Mouse (Mus musculus) Patski (cell line): Measurements from ENCODE around the gene Sarm1. TPM values are rescaled to one million over a fixed set of nuclear protein-coding genes. Genes with fewer than 3 reads are reported as not detected.

Experiments used
- ATAC-seq: fragments of 100-300 bp; one replicate; pipeline ENCODE4 v1.8.0; 2021
- CTCF ChIA-PET: fragments of 350-600 bp; sonication (Branson Sonifier 250); formaldehyde crosslinking; loops from one replicate; lab custom pipeline; 2022; ENCODE audit warnings: inconsistent platforms; lab: Charles Lee
- POLR2A ChIA-PET: fragments of 350-600 bp; sonication (Branson Sonifier 250); formaldehyde crosslinking; loops from one replicate; lab custom pipeline; 2022; ENCODE audit warnings: antibody characterized with exemption, inconsistent platforms; lab: Charles Lee
- DNase-seq: peaks from one replicate; pipeline ENCODE4 v3.0.0-alpha.2; 2011; ENCODE audit warnings: low read depth, low spot score
- H3K27me3 ChIP-seq: fragments of 371-371 bp; one replicate; pipeline ENCODE4 v1.5.1; 2021
- CTCF ChIP-seq: fragments of 100-300 bp; IDR thresholded peaks from one replicate; pipeline ENCODE4 v1.5.1; 2021
- in situ Hi-C: fragments of 300-500 bp; cut with MboI; formaldehyde crosslinking; loops from 3 replicates; pipeline ENCODE4 v1.11.1; 2018; ENCODE audit warnings: low pct_unique_long_range_greater_than_20kb, mixed read lengths
- polyA plus RNA-seq: library from polyadenylated mRNA; unstranded; gene quantifications from one replicate; pipeline ENCODE4 v1.2.3, GENCODE M21; 2021

Sarm1 gene
- polyA plus RNA-seq, 1 experiment from 2014 or later: 1.4 TPM

GRCm38 (mm10) chr11:78465568-78466180, 31.9 kb downstream of the Sarm1 start, which contains the start of gene Slc46a1:
Gene Slc46a1 (plus strand): TSS chr11:78465697.
- H3K27me3 ChIP-seq: no peaks in the 10 kb centered on the region
- CTCF ChIA-PET: interaction anchor here (0.9 to 1.7 kb wide), 4 partner anchors 10 to 23 kb away, joined by 3 to 8 read pairs (median 4); no protein-coding TSS in a partner anchor
- ATAC-seq (peak; percentile 76), DNase-seq (no peak)
- in situ Hi-C loops: no loop called here
- no peak for TF ChIP-seq CTCF
- POLR2A ChIA-PET: interaction anchor here (1.1 to 1.2 kb wide), 3 partner anchors 10 to 37 kb away, joined by 3 to 5 read pairs (median 5); partner anchors contain the start of genes Sarm1 and Sebox

DNA sequence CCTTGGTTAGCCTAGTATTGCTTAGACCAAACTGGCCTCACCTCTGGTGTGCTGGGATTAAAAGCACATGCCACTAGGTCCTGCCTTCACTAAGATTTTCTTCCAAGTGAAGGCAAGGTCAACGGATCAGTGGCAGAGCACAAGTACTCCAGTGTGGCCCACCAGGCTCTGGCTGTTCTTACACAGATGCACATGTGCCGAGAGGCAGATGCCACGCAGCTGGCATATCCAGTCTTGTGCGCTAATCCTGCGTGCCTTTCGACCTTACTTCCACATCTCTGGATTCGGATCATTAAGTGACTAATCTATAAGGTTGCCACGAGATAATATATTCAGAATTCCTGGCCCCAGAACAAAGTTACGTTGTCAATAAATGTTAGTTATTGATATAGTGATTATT, 32.4 kb downstream of the Sarm1 start:
- CTCF ChIA-PET: interaction anchor here (0.9 to 1.7 kb wide), 5 partner anchors 9 to 23 kb away, joined by 3 to 9 read pairs (median 5); no protein-coding TSS in a partner anchor
- DNase-seq (no peak), ATAC-seq (no peak)
- no peak for TF ChIP-seq CTCF
- H3K27me3 ChIP-seq: peaks cover 3% of the 10 kb centered on the region
- POLR2A ChIA-PET: interaction anchor here (1.1 to 1.2 kb wide), 3 partner anchors 9 to 38 kb away, joined by 3 to 5 read pairs (median 5); partner anchors contain the start of genes Sarm1 and Sebox
- in situ Hi-C loops: no loop called here

- ChIA-PET CTCF (interaction anchor here (0.9 to 1.7 kb wide), 3 partner anchors 8 to 15 kb away, joined by 3 to 9 read pairs (median 3); no protein-coding TSS in a partner anchor), POLR2A (no interaction called here)
Observed at GRCm38 (mm10) chr11:78463286-78464036, 34.1 kb downstream of the Sarm1 start.

GRCm38 (mm10) chr11:78462669-78463068, 34.9 kb downstream of the Sarm1 start:
- ChIA-PET POLR2A (no interaction called here), CTCF (interaction anchor here (1.1 to 1.3 kb wide), 2 partner anchors 9 to 14 kb away, joined by 3 to 4 read pairs; no protein-coding TSS in a partner anchor)
- DNase-seq (no peak), ATAC-seq (no peak)
- peaks cover 6% of the 10 kb centered on the region for H3K27me3 ChIP-seq
- no peak for TF ChIP-seq CTCF
- in situ Hi-C loops: no loop called here

More at GRCm38 (mm10) chr11:78463286-78464036, 34.1 kb downstream of the Sarm1 start:
- DNase-seq (no peak), ATAC-seq (no peak)
- H3K27me3 ChIP-seq: peaks cover 6% of the 10 kb centered on the region
- TF ChIP-seq CTCF: no peak
- in situ Hi-C loops: no loop called here

DNA sequence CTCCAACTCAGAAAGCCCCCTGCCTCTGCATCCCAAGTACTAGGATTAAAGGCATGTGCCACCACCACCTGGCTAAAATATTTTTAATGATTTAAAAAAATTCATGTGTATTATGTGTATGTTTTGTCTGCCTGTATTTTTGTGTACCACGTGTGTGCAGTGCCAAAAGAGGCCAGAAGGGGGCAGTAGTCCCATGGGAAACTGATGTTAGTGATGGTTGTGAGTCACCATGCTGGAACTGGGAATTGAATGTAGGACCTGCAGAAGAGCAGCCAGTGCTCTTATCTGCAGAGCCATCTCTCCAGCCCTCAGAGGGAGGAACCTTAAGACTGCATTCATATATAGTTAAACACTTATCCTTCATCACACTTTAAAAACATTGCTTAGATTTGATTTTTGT, 35.7 kb downstream of the Sarm1 start:
- no peak for ATAC-seq
- ChIA-PET POLR2A (no interaction called here), CTCF (interaction anchor here (1.1 to 1.3 kb wide), 2 partner anchors 8 to 14 kb away, joined by 3 to 4 read pairs; no protein-coding TSS in a partner anchor)
- no peak for DNase-seq
- H3K27me3 ChIP-seq: peaks cover 6% of the 10 kb centered on the region
- in situ Hi-C loops: no loop called here
- no peak for TF ChIP-seq CTCF

DNA sequence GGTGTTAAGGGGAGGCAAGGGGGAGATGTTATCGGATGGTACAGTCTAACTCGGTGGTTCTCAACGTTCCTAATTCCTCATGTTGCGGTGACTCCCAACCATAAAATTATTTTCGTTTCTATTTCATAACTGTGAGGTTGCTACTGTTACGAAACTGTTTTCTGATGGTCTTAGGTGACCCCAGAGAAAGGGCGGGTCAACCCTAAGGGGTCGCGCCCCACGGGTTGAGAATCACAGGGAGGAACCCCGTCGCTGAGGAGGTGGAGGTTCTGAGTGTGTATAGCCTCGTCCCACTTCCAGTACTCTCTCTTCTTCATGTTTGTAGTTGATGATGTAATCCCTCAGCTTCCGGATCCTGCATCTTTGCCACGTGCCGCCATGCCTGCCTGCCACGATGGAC, 38.8 kb downstream of the Sarm1 start:
- DNase-seq (no peak), ATAC-seq (no peak)
- no peak for TF ChIP-seq CTCF
- in situ Hi-C loops: no loop called here
- H3K27me3 ChIP-seq: peaks cover 6% of the 10 kb centered on the region
- POLR2A ChIA-PET: no interaction called here
- CTCF ChIA-PET: no interaction called here

DNA sequence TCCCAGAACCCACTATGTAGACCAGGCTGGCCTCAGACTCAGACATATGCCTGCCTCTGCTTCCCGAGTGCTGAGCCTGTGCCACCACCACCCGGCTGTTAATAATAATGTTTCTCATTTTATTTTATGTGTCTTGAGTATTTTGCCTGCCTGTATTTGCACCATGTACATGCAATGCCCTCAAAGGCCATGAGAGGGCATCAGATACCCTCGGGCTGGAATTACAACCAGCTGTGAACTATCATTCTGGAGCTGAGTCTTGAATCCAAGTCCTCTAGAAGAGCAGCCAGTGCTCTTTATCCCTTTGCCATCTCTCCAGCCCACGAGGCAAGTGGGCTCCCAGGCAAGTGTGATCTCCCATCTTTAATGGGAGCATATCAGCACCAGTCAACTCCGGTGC, 42.2 kb downstream of the Sarm1 start:
- in situ Hi-C loops: no loop called here
- ATAC-seq: no peak
- TF ChIP-seq CTCF: peak; percentile 88
- ChIA-PET CTCF (interaction anchor here (0.9 to 9.4 kb wide), 11 partner anchors 8 to 99 kb away, joined by 3 to 125 read pairs (median 4); partner anchors contain the start of gene Slc46a1), POLR2A (interaction anchor here (0.5 to 1.3 kb wide), 2 partner anchors 10 to 297 kb away, joined by 3 to 5 read pairs; partner anchors contain the start of gene Slc46a1)
- peaks cover 5% of the 10 kb centered on the region for H3K27me3 ChIP-seq
- DNase-seq: no peak

DNA sequence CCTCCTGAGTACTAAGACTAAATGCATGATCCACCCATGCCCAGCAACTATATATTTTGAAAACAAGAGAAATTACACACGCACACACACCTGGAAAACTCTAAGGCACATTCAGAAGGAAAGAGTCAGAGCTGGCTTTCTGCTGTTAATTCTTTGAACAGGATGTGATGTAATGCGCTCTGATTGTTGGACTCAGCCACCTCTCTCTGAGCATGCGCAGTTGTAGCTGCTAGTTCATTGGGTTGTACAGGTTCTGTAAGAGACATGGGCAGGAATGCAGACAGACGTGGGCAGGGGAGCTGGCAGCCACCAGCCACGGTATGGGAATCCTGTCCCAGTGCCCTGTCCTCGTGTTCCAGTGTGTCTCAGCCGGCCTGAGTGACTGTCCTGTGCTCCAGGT, 43.3 kb downstream of the Sarm1 start:
- no peak for DNase-seq
- H3K27me3 ChIP-seq: no peaks in the 10 kb centered on the region
- TF ChIP-seq CTCF: no peak
- no peak for ATAC-seq
- ChIA-PET POLR2A (no interaction called here), CTCF (interaction anchor here (1.0 to 9.4 kb wide), 9 partner anchors 8 to 98 kb away, joined by 4 to 125 read pairs (median 5); partner anchors contain the start of gene Slc46a1)
- in situ Hi-C loops: loop anchor here (5.0 kb wide), 1 partner anchor 97 kb away; no protein-coding TSS in a partner anchor

- ChIA-PET POLR2A (no interaction called here), CTCF (interaction anchor here (0.7 to 9.4 kb wide), 17 partner anchors 9 to 108 kb away, joined by 3 to 125 read pairs (median 4); no protein-coding TSS in a partner anchor)
- in situ Hi-C loops: loop anchor here (5.0 kb wide), 1 partner anchor 96 kb away; no protein-coding TSS in a partner anchor
- TF ChIP-seq CTCF: peak; percentile 99
- DNase-seq (no peak), ATAC-seq (no peak)
- no peaks in the 10 kb centered on the region for H3K27me3 ChIP-seq
Observed at GRCm38 (mm10) chr11:78453675-78454074, 43.9 kb downstream of the Sarm1 start.

DNA sequence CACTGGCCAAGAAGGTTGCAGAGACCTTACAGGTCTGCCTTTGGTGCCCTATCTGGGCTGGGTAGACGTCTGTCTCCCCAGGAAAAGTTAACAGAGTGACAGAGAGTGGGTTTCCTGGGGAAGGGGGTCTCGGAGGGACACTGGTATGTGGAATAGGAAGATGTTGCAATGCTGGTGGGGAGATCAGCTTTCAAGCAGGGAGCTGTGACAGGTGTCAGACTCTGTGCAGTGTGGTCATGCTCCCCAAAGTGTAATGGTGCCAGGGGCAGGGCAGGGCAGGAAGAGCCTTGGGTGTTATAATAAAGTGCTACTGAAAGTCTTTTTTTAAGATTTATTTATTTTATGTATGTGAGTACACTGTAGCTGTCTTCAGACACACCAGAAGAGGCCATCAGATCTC, 47.2 kb downstream of the Sarm1 start:
- ChIA-PET POLR2A (no interaction called here), CTCF (interaction anchor here (9.4 kb wide), 1 partner anchor 94 kb away, joined by 125 read pairs; no protein-coding TSS in a partner anchor)
- TF ChIP-seq CTCF: no peak
- no peak for DNase-seq
- H3K27me3 ChIP-seq: no peaks in the 10 kb centered on the region
- in situ Hi-C loops: loop anchor here (5.0 kb wide), 1 partner anchor 93 kb away; no protein-coding TSS in a partner anchor
- no peak for ATAC-seq
